Mouse (Mus musculus): ENCODE results near the gene Stab2. TPM values are rescaled to one million over a fixed set of nuclear protein-coding genes. Genes with fewer than 3 reads are reported as not detected.
A peak's percentile ranks its signal among the peaks of the same experiment; 100 is the strongest.

The Stab2 gene
- polyA plus RNA-seq (2012; rRNA removed) = 15.4 and 20.3 TPM in 2 replicates

DNA sequence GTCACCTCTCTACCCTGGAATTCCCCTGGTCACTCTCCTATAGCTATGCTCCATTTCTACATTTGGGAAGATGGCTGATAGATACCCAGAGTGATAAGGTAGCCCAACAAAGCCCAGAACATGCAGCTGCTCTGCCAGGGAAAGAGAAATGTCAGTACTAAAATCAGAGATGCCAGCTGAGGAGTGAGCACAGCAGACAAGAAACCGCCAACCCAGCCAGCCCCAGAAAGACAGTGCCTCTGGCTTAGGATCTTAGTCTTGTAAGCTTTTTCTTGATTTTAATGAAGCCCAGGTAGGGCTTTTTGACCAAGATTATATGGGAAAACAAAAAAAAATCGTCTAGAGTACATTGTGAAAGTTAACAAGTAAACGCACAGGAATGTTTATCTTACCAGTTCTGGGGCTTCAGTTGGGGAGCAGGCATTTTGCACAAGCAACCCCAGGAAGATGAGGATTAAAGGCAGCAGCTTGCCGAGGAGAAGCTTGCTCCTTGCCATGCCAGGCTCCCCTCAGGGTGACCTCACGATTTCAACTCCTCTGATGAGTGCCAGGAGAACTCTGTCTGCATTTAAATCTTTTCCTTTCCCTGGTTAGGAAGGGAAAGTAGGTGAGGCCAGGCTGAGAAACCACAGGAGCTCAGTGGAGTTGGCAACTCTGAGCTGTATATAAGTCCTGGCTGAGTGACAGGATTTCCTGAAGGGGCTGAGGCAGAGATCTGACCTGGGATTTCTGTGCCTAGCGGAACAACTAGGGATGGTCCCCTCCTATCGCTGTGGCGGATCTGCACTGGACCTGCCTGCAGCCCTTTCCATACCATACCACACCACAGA is at the start of gene Stab2:
TSS of gene Stab2 (minus strand) at position 641 of the 830 bp plus-strand sequence.
- Histone ChIP-seq H3K27me3 (replicated peaks; ENCODE audit: control insufficient read depth, insufficient read depth, low read length) (no peaks in the 10 kb centered on the region), H3K4me3 (ENCODE audit: insufficient read depth, low read depth, low read length) (no peak within 1 kb of the TSS), H3K27ac (ENCODE audit: insufficient read depth, low read depth, low read length) (no peak within 1 kb of the TSS), H3K36me3 (ENCODE audit: control insufficient read depth, insufficient read depth, low read length) (no peaks in the 10 kb centered on the region), H3K4me1 (ENCODE audit: control insufficient read depth, insufficient read depth, low read length) (no peaks in the 10 kb centered on the region)
- TF ChIP-seq CTCF (conservative IDR thresholded peaks at IDR 0.05; ENCODE audit: insufficient read depth, insufficient read length, low read depth, low read length) (no peak), POLR2A (IDR thresholded peaks at IDR 0.05; ENCODE audit: low read depth, low read length) (no peak)
- DNase-seq = no peak
- WGBS = 64% methylated on average over 8 of the region's 8 CpGs

DNA sequence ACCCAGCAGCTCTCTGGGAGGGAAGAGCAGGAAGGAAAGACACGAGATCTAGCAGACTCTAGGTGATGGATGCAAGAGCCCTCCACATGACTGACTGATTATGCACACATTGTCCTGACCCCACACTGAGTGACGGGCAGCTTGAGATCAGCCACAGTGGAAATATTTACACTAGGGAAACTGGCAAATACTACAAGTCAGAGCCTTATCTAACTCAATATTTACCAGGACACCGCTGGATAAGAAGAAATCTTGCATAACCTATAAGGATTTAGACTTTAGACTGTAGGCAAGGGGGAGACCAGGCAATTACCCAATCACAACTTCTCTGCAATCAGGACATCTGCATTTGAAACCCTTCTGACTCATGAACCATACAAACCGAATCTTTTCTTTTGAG is 43.9 kb upstream of the Stab2 start:
- no peak for TF ChIP-seq CTCF (conservative IDR thresholded peaks at IDR 0.05; ENCODE audit: insufficient read depth, insufficient read length, low read depth, low read length)
- TF ChIP-seq POLR2A (IDR thresholded peaks at IDR 0.05; ENCODE audit: low read depth, low read length) = no peak
- Histone ChIP-seq H3K27me3 (replicated peaks; ENCODE audit: control insufficient read depth, insufficient read depth, low read length) (no peaks in the 10 kb centered on the region), H3K4me1 (ENCODE audit: control insufficient read depth, insufficient read depth, low read length) (no peaks in the 10 kb centered on the region), H3K4me3 (ENCODE audit: insufficient read depth, low read depth, low read length) (no peak overlapping the region), H3K27ac (ENCODE audit: insufficient read depth, low read depth, low read length) (no peak overlapping the region), H3K36me3 (ENCODE audit: control insufficient read depth, insufficient read depth, low read length) (no peaks in the 10 kb centered on the region)
- 68% methylated on average over 4 of the region's 4 CpGs for WGBS
- no peak for DNase-seq

DNA sequence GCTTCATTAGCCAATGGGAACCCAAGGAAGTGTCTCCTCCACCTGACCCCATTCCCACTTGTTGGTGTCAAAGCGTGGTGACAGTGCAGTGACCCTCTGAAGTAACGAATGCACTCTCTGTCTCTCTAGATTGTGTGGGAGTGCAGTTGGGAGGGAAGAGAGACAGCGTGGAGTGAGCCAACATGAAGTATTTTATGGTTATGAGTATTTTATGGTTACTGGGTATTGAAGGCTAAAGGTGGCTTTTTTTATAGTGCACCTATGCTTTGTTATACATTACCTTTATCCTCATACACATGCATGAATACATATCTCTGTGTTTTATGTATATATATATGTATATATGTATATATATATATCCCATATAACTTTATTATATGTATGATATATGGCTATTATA is 41.4 kb upstream of the Stab2 start:
- 41% methylated on average over 3 of the region's 3 CpGs for WGBS
- no peak overlapping the region for H3K4me3 ChIP-seq (ENCODE audit: insufficient read depth, low read depth, low read length)
- H3K36me3 ChIP-seq (ENCODE audit: control insufficient read depth, insufficient read depth, low read length) = no peaks in the 10 kb centered on the region
- no peak overlapping the region for H3K27ac ChIP-seq (ENCODE audit: insufficient read depth, low read depth, low read length)
- H3K4me1 ChIP-seq (ENCODE audit: control insufficient read depth, insufficient read depth, low read length) = no peaks in the 10 kb centered on the region
- H3K27me3 ChIP-seq (replicated peaks; ENCODE audit: control insufficient read depth, insufficient read depth, low read length) = no peaks in the 10 kb centered on the region
- TF ChIP-seq POLR2A (IDR thresholded peaks at IDR 0.05; ENCODE audit: low read depth, low read length) (no peak), CTCF (conservative IDR thresholded peaks at IDR 0.05; ENCODE audit: insufficient read depth, insufficient read length, low read depth, low read length) (no peak)
- DNase-seq = no peak

DNA sequence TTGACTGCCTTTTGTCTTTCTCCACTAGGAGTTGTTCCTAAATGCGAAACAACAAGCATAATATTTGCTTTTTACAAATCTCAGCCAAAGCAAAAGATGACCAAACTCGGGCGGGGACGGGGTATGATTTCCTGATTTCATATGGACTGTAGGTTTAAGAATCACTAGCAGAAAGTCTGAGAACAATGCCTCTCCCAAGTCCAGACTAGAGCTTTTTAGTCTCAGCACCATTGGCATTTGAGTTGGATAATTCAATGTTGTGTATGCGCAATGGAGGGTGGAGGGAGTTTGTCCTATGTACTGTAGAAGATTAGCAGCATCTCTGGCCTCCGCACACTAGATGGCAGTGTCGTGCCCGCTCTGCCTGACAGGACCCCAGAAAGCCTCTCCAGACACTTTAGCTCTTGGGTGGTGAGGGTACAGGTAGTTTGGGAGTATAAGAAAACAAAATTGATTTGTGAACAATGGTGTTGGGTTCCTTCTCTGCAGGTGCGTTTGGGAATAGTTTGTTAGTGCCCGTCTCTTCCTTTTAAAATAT is 39.2 kb upstream of the Stab2 start:
- DNase-seq = no peak
- no peaks in the 10 kb centered on the region for H3K4me1 ChIP-seq (ENCODE audit: control insufficient read depth, insufficient read depth, low read length)
- no peak overlapping the region for H3K27ac ChIP-seq (ENCODE audit: insufficient read depth, low read depth, low read length)
- no peak overlapping the region for H3K4me3 ChIP-seq (ENCODE audit: insufficient read depth, low read depth, low read length)
- no peaks in the 10 kb centered on the region for H3K36me3 ChIP-seq (ENCODE audit: control insufficient read depth, insufficient read depth, low read length)
- 0 out of 2 replicates have a peak, but pooled peaks have one; percentile 12 for TF ChIP-seq CTCF (conservative IDR thresholded peaks at IDR 0.05; ENCODE audit: insufficient read depth, insufficient read length, low read depth, low read length)
- no peak for TF ChIP-seq POLR2A (IDR thresholded peaks at IDR 0.05; ENCODE audit: low read depth, low read length)
- 89% methylated on average over 10 of the region's 10 CpGs for WGBS
- no peaks in the 10 kb centered on the region for H3K27me3 ChIP-seq (replicated peaks; ENCODE audit: control insufficient read depth, insufficient read depth, low read length)

DNA sequence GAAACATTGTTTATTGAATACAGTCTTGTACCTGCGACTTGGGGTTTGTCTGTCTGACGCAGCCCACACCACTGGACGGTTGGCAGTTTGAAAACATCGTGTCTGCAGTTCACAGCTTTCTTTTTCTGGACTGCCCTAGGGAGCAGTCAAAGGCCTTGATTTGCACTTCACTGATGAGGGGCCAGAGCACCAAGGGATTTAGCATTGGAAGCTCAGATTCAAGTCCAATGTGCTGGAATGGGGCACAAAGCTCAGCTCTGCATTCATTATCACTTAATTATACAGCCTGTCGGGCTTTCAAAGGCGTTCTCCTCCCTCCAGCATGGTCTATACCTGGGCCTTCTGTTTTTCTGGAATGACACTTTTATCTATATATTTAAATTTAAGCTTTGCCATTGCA is 38.6 kb upstream of the Stab2 start:
- Histone ChIP-seq H3K36me3 (ENCODE audit: control insufficient read depth, insufficient read depth, low read length) (no peaks in the 10 kb centered on the region), H3K4me3 (ENCODE audit: insufficient read depth, low read depth, low read length) (no peak overlapping the region), H3K27me3 (replicated peaks; ENCODE audit: control insufficient read depth, insufficient read depth, low read length) (no peaks in the 10 kb centered on the region), H3K27ac (ENCODE audit: insufficient read depth, low read depth, low read length) (no peak overlapping the region), H3K4me1 (ENCODE audit: control insufficient read depth, insufficient read depth, low read length) (no peaks in the 10 kb centered on the region)
- WGBS = 44% methylated on average over 6 of the region's 6 CpGs
- TF ChIP-seq CTCF (conservative IDR thresholded peaks at IDR 0.05; ENCODE audit: insufficient read depth, insufficient read length, low read depth, low read length) (no peak), POLR2A (IDR thresholded peaks at IDR 0.05; ENCODE audit: low read depth, low read length) (no peak)
- no peak for DNase-seq

DNA sequence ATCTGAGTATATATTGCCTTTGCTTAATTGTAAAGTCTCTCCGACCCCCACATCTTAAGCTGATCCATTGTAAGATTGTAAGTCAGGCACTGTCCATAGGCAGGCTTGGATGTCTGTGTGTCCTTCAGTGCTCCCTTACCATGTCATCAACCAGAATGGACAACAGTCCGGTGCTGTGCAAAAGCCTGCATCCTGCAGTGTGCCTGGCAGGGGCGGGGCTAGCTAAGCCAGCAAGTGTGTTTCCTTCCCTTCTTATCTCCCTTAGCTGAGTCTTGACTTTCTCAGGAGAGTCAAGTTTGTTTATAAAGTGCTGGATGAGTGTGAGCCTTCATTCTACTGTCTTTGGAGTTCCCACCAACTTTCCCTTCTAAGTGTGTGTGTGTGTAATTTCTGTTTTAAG is 37.4 kb upstream of the Stab2 start:
- no peaks in the 10 kb centered on the region for H3K27me3 ChIP-seq (replicated peaks; ENCODE audit: control insufficient read depth, insufficient read depth, low read length)
- TF ChIP-seq POLR2A (IDR thresholded peaks at IDR 0.05; ENCODE audit: low read depth, low read length) (no peak), CTCF (conservative IDR thresholded peaks at IDR 0.05; ENCODE audit: insufficient read depth, insufficient read length, low read depth, low read length) (no peak)
- 64% methylated on average over 3 of the region's 3 CpGs for WGBS

DNA sequence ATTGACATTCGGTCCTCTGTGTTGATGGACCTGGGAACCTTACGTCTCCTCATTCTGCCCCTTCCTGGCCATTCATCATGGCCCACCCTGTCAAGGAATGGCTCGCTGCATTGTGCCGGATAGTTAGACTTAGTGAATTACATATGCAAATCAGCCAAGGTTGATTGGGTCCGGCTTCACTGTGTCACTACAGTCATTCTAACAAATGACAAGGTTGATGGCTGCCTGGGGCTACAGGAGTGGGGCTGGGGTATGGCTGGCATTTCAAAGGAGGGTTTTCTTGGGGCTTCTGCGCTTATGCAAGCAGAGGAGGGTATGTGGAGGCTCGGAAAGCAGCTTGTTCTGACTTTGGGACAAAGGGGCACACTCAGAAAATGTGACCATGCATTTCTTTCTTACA is 33.4 kb upstream of the Stab2 start:
- TF ChIP-seq POLR2A (IDR thresholded peaks at IDR 0.05; ENCODE audit: low read depth, low read length) (no peak), CTCF (conservative IDR thresholded peaks at IDR 0.05; ENCODE audit: insufficient read depth, insufficient read length, low read depth, low read length) (no peak)
- no peak for DNase-seq
- no peak overlapping the region for H3K27ac ChIP-seq (ENCODE audit: insufficient read depth, low read depth, low read length)
- no peak overlapping the region for H3K4me3 ChIP-seq (ENCODE audit: insufficient read depth, low read depth, low read length)
- H3K27me3 ChIP-seq (replicated peaks; ENCODE audit: control insufficient read depth, insufficient read depth, low read length) = no peaks in the 10 kb centered on the region
- WGBS = 68% methylated on average over 7 of the region's 7 CpGs
- H3K36me3 ChIP-seq (ENCODE audit: control insufficient read depth, insufficient read depth, low read length) = no peaks in the 10 kb centered on the region
- no peaks in the 10 kb centered on the region for H3K4me1 ChIP-seq (ENCODE audit: control insufficient read depth, insufficient read depth, low read length)

More for the DNA sequence above, 37.4 kb upstream of the Stab2 start:
- DNase-seq = no peak
- Histone ChIP-seq H3K4me3 (ENCODE audit: insufficient read depth, low read depth, low read length) (no peak overlapping the region), H3K36me3 (ENCODE audit: control insufficient read depth, insufficient read depth, low read length) (no peaks in the 10 kb centered on the region), H3K27ac (ENCODE audit: insufficient read depth, low read depth, low read length) (no peak overlapping the region), H3K4me1 (ENCODE audit: control insufficient read depth, insufficient read depth, low read length) (no peaks in the 10 kb centered on the region)
